Mouse (Mus musculus) lung, postnatal 0 days (tissue): Measurements from ENCODE around the gene Cyp17a1.

Experiments
- CTCF ChIP-seq: IDR thresholded peaks from 2 replicates; pipeline ENCODE4 v1.5.1; 2016; ENCODE audit warnings: antibody characterized with exemption, mild to moderate bottlenecking
- EP300 ChIP-seq: IDR thresholded peaks from 2 replicates; pipeline ENCODE4 v1.6.1; 2016; ENCODE audit warnings: antibody characterized with exemption, mild to moderate bottlenecking, control low read depth

DNA sequence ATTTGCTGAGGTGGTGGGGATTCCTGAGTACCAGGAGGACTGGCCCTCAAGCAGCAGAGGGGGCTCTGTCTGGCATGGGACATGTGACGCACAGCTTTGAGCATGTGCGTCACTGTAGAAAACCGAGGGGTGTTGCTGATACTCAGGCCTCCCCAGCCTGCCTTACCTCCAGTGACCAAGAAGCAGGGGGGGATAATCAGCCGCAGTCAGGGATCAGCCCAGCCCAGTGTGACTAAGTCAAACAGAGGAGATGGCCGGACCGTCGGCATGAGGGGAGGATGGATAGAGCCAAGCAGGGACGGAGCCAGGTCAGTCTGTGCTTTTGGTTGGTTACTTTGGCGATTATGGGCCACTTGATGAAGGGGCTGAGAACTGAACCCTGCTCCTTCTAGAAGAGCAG lies 41.3 kb downstream of the Cyp17a1 start:
- TF ChIP-seq CTCF (no peak), EP300 (no peak)
